Mouse (Mus musculus) adrenal gland (tissue): Measurements from ENCODE around the gene Dpf2.

ENCODE experiments used
- intact Hi-C: fragments of 180-260 bp; cut with DNase I; formaldehyde crosslinking; loops from one replicate; pipeline ENCODE4 v1.15.1; 2025
- long read RNA-seq, 2 experiments: library from polyadenylated mRNA; unstranded; transcript quantifications; one replicate each; pipeline ENCODE4 v2.0.0; 2020; ENCODE audit warnings: borderline replicate concordance in 1 of 2; ENCODE audit not compliant: insufficient replicate concordance in 1 of 2

The Dpf2 gene
- long read RNA-seq, experiment 1, transcript Dpf2-205 (11 exons, 3,314 nt), result major isoform, 41 of 49 reads
- long read RNA-seq, experiment 1, partial matches to known transcripts, result 3 of 49 reads
- long read RNA-seq, experiment 1, other reads (novel, unspliced or antisense), result 2 of 49 reads
- long read RNA-seq, experiment 2, transcript Dpf2-205 (11 exons, 3,314 nt), result major isoform, 41 of 56 reads
- long read RNA-seq, experiment 2, partial matches to known transcripts, result 5 of 56 reads
- long read RNA-seq, experiment 2, other reads (novel, unspliced or antisense), result 8 of 56 reads

- intact Hi-C loops, result no loop called here
These were observed at the start of gene Dpf2 for GRCm38 (mm10) chr19:5913007-5913719. Gene Dpf2, minus strand, starts transcription at chr19:5913010.

GRCm38 (mm10) chr19:5957371-5957770 is 44.6 kb upstream of the Dpf2 start:
- intact Hi-C loops, result loop anchor here (5.0 kb wide), 1 partner anchor 170 kb away; no protein-coding TSS in a partner anchor

- intact Hi-C loops, result loop anchor here (1.0 to 5.0 kb wide), 2 partner anchors 32 to 169 kb away; partner anchors contain the start of gene Cdc42ep2
These were observed 43.9 kb upstream of the Dpf2 start for GRCm38 (mm10) chr19:5956685-5957084.

- intact Hi-C loops, result loop anchor here (1.0 to 5.0 kb wide), 2 partner anchors 32 to 169 kb away; partner anchors contain the start of gene Cdc42ep2
These were observed 43.2 kb upstream of the Dpf2 start for GRCm38 (mm10) chr19:5955704-5956670.

- intact Hi-C loops, result loop anchor here (5.0 kb wide), 1 partner anchor 168 kb away; no protein-coding TSS in a partner anchor
These were observed 42.1 kb upstream of the Dpf2 start for GRCm38 (mm10) chr19:5954936-5955335.

- intact Hi-C loops, result no loop called here
These were observed 41.4 kb upstream of the Dpf2 start for GRCm38 (mm10) chr19:5954031-5954710.

- intact Hi-C loops, result no loop called here
These were observed 40.5 kb upstream of the Dpf2 start for GRCm38 (mm10) chr19:5953201-5953770.

- intact Hi-C loops, result no loop called here
These were observed 39.4 kb upstream of the Dpf2 start for GRCm38 (mm10) chr19:5952071-5952691.

GRCm38 (mm10) chr19:5951631-5952030 is 38.8 kb upstream of the Dpf2 start:
- intact Hi-C loops, result no loop called here

GRCm38 (mm10) chr19:5950218-5950617 is 37.4 kb upstream of the Dpf2 start:
- intact Hi-C loops, result no loop called here

GRCm38 (mm10) chr19:5945891-5946290 is 33.1 kb upstream of the Dpf2 start:
- intact Hi-C loops, result no loop called here

- intact Hi-C loops, result no loop called here
These were observed 32.2 kb upstream of the Dpf2 start for GRCm38 (mm10) chr19:5945027-5945426.

GRCm38 (mm10) chr19:5944145-5944544 is 31.3 kb upstream of the Dpf2 start:
- intact Hi-C loops, result no loop called here

- intact Hi-C loops, result no loop called here
These were observed 30.6 kb upstream of the Dpf2 start for GRCm38 (mm10) chr19:5943404-5943803.

- intact Hi-C loops, result no loop called here
These were observed 29.8 kb upstream of the Dpf2 start for GRCm38 (mm10) chr19:5942581-5942980.

- intact Hi-C loops, result no loop called here
These were observed 27.8 kb upstream of the Dpf2 start for GRCm38 (mm10) chr19:5940656-5941055.

- intact Hi-C loops, result no loop called here
These were observed 27.4 kb upstream of the Dpf2 start for GRCm38 (mm10) chr19:5940173-5940572.

- intact Hi-C loops, result no loop called here
These were observed 26.9 kb upstream of the Dpf2 start for GRCm38 (mm10) chr19:5939715-5940114.

- intact Hi-C loops, result no loop called here
These were observed 25.7 kb upstream of the Dpf2 start for GRCm38 (mm10) chr19:5938516-5938915.

GRCm38 (mm10) chr19:5937836-5938406 is 25.1 kb upstream of the Dpf2 start:
- intact Hi-C loops, result no loop called here
